Comparison of ENCODE assay signal across 16 mouse cellular contexts in the genomic region with DNA sequence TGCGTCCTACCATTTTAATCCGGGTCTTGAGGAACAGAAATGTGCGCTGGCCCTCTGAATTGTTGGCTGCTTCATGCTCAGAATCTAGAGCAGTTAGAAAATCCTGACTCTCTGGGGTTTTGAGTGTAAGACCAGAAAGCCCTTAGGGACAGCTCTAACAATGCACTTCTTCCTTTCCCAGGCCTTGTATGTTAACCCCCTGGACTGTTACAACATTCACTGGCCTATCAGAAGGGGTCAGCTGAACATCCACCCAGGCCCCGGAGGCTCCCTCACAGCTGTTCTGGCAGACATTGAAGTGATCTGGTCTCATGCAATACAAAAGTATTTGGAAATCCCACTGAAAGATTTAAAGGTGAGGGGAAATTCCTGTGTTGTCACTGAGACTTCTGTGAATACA. TPM values are rescaled to one million over a fixed set of nuclear protein-coding genes. Genes with fewer than 3 reads are reported as not detected.
A peak's percentile ranks its signal among the peaks of the same experiment; 100 is the strongest.
DNase-seq lines count a peak whose midpoint lies in the region.
"Had no signal": no experiment of that assay in that cellular context is flagged by ENCODE, and none has a peak within 500 bp of the region (broad histone marks: within the 10 kb centered on the region; RNA-seq: fewer than 3 reads in every experiment).

No protein-coding gene starts in this region.

- intact Hi-C loops in heart, postnatal 10 days (cut with DNase I): no loop called here
- intact Hi-C loops in heart, postnatal 25 days (cut with DNase I): no loop called here

- DNase-seq in heart, adult 11 months: peak; percentile 97
- no peak for DNase-seq in heart, postnatal 10 days
- peak; percentile 40 for DNase-seq in heart, adult 8-10 months (ENCODE audit: low spot score)
- DNase-seq in heart, postnatal 25 days (ENCODE audit: low spot score): no peak
- DNase-seq: adrenal gland, adult 2 months; adrenal gland, adult 8-10 months; adrenal gland, postnatal 10 days; adrenal gland, postnatal 14 days; adrenal gland, postnatal 25 days; adrenal gland, postnatal 36 days; B cell, adult 2 months; cerebellum, adult 11 months; cerebellum, adult 11-12 months; cerebellum, adult 18-20 months had no signal

RNA-seq across cellular contexts. Expression of a gene that starts 8.0 kb away (rescaled TPM):
- total RNA-seq in heart, postnatal 10 days (2021): 10 to 100 TPM; 36.6 to 37.7 TPM
- 10 to 100 TPM; 37.7 to 46.1 (median 40.5) TPM for total RNA-seq in heart, adult 8-10 months (2022)
- 10 to 100 TPM; 36.5 to 38.3 TPM for total RNA-seq in heart, postnatal 25 days (2021)

RNA-seq across cellular contexts. Expression of a gene that starts 18.0 kb away (rescaled TPM):
- total RNA-seq in heart, postnatal 10 days (2021): 10 to 100 TPM; 78.0 to 79.3 TPM
- total RNA-seq in heart, adult 8-10 months (2022): 100 to 1,000 TPM in 1 of 4 experiments, 10 to 100 TPM in 3; 80.2 to 101 (median 83.8) TPM
- total RNA-seq in heart, postnatal 25 days (2021): 10 to 100 TPM; 81.3 to 90.2 TPM

RNA-seq across cellular contexts. Expression of a gene that starts 22.6 kb away (rescaled TPM):
- under 1 TPM; 0.35 to 0.41 TPM for total RNA-seq in heart, postnatal 10 days (2021)
- total RNA-seq in heart, adult 8-10 months (2022): under 1 TPM in 2 of 4 experiments, not detected in 2; 0.19 TPM
- under 1 TPM; 0.17 to 0.21 TPM for total RNA-seq in heart, postnatal 25 days (2021)

RNA-seq across cellular contexts. Expression of a gene that starts 22.7 kb away (rescaled TPM):
- total RNA-seq in heart, postnatal 10 days (2021): 1 to 10 TPM in 1 of 2 experiments, under 1 TPM in 1; 0.35 to 1.2 TPM
- under 1 TPM; 0.16 to 0.29 (median 0.21) TPM for total RNA-seq in heart, adult 8-10 months (2022)
- total RNA-seq in heart, postnatal 25 days (2021): under 1 TPM; 0.26 to 0.42 TPM
- total RNA-seq: CH12.LX, MEL had no signal

Comparison
In these comparisons a context has a peak if more than half of its experiments do, and no peak if none do; other contexts are left out.
1. DNase-seq: peak in heart, adult 11 months (single experiment) and heart, adult 8-10 months (single experiment); none in heart, postnatal 10 days (0 of 2) and heart, postnatal 25 days (single experiment).